Mouse (Mus musculus): ENCODE measurements around the gene Gmip.

Gene Gmip

DNA sequence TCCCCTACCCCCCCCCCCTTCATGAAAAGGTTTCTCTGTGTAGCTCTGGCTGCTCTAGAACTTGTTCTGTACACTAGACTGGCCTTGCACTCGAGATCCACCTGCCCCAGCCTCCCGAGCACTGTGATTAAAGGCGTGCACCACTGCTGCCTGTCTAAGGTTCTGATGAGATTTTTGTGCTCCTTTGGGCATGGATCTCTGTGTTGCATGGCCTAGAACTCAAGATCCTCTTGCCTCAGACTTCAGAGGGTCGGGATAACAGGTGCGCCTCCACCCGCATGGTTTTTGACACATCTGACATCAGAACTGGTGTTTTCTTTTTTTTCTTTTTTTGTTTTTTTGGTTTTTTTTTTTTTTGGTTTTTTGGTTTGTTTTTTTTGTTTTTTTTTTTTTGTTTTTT is 3.9 kb upstream of the Gmip start:
- DNase-seq (ENCODE audit: low spot score): no peak

DNA sequence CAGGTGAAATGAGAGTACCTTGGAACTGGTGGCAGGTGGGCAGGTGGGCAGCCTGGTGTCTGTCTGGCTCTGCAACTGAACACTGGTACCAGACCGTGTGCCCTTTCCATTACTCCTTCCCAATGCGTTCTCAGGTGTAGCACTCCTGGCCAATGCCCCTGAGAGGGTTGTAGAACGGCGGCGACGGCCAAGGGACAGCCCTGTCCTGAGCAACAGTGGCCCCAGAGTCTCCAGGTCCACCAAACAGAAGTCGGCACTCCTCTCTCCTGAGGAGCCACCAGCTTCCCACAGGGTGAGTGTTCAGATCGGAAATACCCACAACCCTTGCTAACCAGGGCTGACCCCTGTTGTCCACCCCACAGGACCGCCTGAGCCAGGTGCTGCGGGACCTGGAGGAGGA is 3.4 kb upstream of the Gmip start:
- no peak for DNase-seq (ENCODE audit: low spot score)

DNA sequence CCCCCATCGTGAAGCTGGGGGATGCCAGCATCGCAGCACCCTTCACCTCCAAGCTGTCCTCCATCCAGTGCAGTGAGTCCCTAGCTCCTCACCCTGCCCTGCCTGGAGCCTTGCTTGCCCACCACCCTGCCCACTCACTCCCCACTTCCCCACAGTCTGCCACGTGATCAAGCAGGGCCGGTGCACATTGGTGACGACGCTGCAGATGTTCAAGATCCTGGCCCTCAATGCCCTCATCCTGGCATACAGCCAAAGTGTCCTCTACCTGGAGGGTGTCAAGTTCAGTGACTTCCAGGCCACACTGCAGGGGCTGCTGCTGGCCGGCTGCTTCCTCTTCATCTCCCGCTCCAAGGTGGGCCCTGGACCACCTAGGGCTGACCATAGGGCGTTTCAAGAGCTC is 3.0 kb upstream of the Gmip start:
- no peak for DNase-seq (ENCODE audit: low spot score)

DNA sequence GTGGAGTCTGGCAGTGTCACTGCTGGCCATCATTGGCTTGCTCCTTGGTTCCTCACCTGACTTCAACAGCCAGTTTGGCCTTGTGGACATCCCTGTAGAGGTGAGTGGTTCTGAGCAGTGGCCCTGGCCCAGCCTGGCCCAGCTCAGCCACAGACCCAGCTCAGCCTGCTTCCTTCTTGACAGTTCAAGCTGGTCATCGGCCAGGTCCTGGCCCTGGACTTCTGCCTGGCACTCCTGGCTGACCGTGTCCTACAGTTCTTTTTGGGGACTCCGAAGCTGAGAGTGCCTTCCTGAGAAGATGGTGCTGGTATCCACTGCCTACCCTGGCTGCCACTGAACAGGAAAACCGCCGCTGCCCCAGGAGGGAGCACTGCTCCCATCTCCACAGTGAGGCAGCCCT is 1.2 kb upstream of the Gmip start:
- DNase-seq (ENCODE audit: low spot score): no peak

DNA sequence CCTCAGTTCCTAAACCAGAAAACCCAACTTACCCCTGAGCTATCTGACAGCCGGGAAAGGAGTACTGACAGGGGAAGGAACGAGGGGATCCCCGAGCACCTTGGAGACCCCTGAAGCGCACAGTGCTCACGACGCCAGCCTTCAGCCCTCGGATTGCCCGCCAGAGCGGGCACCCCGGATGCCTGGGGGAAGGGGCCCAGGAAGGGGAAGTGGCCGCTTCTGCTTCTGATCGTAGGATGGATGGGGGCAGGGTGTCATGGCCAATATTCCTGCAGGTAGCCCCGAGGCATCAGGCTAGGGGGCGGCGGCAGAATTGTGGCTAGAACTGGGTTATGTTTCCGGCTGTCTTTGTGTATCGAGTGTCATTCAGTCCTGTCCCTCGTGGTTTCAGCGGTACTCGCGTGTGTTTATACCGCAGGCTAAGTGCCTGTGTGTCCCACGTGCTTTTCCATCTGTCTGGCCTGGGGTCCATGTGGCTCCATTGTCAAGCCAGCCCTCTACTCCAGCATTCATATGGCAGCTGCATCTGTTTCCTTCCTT is 455 bp downstream of the Gmip start:
- DNase-seq (ENCODE audit: low spot score): peak; percentile 38

DNA sequence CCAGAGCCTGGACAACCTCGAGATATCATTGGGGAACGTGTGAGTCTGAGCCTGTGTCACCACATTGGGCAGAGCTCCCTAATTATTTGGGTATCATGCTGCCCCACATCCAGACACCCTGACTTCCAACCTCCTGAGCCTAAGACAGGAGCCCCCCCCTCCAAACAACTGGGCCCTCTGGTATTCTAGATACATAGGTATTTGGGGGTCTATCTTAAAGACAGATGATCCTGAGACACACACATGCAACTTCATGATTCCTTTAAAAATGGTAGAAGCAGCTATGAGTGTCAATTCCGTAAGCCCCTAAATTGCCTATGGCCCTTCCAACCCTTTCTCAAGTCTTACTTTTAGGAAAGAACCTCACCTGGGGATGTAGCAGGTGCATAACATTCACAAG is 1.3 kb downstream of the Gmip start:
- no peak for DNase-seq (ENCODE audit: low spot score)

DNA sequence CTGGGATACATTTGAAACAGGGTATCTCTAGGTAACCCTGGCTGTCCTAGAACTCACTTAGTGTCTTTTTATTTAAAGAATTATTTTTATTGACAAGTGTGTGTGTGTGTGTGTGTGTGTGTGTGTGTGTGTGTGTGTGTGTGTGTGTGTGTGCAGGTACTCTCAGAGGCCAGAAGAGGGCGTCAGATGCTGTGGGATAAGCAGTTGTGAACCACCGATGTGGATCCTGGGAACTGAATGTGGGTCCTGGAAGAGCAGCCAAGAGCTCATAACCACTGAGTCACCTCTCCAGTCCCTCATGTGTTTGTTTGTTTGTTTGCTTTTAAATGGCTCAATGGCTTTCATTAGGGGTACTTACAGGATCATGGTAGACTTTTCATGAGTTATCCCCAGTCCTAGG is 6.4 kb downstream of the Gmip start:
- DNase-seq (ENCODE audit: low spot score): no peak

DNA sequence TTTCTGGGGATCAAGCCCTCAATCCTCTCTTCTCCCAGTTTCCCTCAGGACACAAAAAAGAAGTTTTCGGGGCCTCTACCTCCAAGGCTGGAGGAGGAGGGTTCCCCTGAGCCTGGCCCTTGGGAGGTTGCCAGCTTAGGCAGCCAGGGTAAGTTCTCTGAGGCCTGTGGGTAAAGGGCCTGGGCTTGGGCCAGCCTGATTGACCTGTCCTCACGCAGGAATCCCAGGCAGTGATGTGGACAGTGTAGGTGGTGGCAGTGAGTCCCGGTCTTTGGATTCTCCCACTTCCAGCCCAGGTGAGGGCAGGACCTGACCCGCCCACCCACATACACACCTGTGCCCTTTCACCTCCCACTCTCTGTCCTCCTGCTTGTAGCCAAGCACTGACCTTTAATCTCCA is 6.9 kb downstream of the Gmip start:
- DNase-seq (ENCODE audit: low spot score): no peak

DNA sequence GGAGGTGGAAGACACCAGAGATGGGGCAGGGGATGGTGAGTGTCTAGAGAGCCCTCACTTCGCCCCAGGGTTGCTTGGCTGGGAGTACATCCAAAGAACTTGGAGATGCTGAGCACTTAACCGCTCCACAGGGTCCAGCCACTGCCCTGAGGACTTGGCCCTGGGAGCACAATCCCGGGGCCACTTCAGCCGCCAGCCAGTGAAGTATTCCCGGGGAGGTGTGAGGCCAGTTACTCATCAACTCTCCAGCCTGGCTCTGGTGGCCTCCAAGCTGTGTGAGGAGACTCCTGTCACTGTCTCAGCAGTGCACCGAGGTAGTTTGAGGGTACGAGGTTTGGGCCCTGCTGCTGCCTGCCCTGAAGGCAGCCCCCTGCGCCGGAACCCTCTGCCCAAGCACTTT is 12.0 kb downstream of the Gmip start:
- no peak for DNase-seq (ENCODE audit: low spot score)

DNA sequence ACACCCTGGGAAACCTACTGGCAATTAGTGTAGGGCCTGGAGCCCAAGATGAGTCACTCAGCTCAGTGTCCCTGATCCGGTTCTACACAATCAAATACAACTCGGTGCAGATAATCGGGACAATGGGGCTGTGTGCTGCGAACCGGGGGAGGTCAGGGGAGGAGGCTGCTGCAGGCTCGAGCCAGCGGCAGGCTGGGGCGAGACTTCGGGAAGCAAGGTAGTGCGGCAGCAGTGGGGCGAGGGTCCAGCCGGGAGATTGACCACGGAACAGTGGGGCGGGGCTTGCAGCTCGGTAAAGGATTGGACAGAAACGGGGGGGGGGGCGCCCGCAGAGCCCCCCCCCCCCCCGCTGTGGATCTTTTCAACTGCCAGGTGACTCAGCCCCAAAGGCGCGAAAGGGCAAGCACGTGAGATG is 13.5 kb downstream of the Gmip start:
- DNase-seq (ENCODE audit: low spot score): peak; percentile 71

DNA sequence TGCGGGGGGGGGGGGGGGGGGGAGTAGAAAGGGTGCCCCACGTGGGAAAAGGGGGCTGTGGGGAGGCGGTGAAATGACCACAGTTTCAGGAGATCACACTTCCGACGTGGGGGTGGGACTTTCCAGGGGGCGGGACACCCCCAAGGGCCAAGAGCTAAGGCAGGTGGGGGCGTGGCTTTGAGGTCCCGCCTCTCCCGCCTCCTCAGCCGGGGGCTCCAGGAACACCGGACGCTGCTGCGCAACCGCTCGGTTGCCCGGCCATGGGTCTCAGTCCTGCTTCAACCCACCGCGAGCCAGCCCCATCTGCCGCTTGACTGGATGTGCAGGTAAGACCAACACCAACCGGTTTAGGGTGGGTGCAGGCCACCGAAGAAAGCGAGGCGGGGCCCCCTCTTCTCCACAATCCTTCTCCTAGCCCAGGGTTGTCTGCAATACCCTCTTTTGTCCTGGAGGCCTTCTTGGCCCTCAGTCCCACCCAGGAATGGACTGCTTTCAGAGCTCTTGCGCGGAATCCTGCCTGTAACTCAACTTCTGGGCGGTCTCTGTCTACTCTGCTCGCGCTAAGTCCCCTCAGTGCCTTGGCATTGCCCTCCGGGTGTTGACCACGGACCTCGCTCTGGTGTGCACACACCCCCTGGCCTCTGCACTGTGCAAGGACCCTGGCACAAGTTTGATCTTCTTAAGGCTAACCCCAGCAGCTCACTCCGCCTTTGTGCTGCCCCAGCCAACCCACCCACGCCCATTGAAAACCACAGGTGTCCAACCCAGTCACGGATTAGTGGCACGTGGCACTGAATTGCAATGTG is 14.1 kb downstream of the Gmip start, which contains the start of gene Lpar2:
Gene Lpar2, plus strand, starts transcription at position 44 of the 806 bp plus-strand sequence.
- DNase-seq (ENCODE audit: low spot score): peak; percentile 64

DNA sequence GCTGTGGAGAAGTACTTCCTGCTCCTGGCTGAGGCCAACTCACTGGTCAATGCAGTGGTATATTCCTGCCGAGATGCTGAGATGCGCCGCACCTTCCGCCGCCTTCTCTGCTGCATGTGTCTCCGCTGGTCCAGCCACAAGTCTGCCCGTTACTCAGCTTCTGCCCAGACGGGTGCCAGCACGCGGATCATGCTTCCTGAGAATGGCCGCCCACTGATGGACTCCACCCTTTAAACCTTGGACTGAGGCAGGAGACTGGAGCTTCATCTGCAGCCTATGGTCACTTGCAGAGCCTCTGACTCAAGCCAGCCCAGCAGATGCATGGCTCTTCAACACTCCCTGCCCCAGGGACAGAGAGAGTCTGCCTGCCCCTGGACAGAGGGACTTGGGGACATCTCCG is 17.9 kb downstream of the Gmip start:
- no peak for DNase-seq (ENCODE audit: low spot score)

DNA sequence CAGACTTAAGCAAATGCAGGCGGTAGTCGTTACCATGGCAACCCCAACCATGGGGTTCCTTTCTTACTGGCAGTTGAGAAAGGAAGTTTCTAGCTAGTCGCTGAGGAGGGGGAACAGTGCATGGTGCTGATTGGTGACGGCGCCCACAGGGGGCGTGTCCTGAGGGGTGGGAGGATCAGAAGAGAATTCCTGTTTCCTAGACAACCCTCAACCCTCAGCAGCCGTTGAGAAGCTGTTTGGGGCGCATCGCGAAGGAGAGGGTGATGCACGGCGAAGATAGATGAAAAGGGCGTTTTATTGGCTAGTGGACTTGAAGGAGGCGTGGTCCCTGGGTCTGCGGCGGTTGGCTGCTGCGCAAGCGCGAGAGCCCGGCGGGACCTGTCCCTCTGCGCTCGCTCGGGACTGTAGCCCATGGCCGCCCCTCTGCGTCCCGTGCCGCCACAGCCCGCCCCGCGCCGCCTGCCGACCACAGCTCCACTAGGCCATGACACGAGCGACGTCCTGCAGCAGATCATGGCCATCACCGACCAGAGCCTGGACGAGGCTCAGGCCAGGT is 23.9 kb downstream of the Gmip start, which contains the start of gene Pbx4:
Gene Pbx4, plus strand, starts transcription at position 194 of the 556 bp plus-strand sequence.
- DNase-seq (ENCODE audit: low spot score): peak; percentile 96

DNA sequence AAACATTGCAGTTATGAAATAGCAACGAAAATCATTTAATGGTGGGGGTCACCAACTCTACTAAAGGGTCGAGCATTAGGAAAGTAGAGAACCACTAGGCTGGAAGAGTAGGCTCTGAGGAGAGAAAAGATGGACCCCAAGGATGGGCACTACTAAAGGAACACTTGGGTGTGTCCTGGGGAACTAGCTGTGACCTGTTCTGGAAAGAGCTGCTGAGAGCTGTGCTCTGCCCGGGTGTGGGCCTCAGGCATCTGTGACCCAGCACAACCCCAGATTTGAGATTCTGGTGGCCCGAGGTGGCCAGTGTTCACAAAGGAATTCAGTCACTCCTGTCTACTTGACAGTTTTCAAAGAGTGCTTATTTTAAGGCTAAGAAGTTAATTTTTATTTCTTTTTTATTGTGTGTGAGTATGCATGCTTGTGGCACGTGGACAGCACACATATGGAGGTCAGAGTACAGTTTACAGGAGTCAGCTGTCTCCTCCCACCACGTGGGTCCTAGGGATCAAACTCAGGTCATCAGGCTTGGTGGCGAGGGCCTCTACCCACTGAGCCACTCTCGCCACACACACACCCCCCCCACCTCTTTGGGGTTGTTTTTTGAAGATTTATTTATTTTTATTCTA is 28.7 kb downstream of the Gmip start:
- DNase-seq (ENCODE audit: low spot score): no peak

DNA sequence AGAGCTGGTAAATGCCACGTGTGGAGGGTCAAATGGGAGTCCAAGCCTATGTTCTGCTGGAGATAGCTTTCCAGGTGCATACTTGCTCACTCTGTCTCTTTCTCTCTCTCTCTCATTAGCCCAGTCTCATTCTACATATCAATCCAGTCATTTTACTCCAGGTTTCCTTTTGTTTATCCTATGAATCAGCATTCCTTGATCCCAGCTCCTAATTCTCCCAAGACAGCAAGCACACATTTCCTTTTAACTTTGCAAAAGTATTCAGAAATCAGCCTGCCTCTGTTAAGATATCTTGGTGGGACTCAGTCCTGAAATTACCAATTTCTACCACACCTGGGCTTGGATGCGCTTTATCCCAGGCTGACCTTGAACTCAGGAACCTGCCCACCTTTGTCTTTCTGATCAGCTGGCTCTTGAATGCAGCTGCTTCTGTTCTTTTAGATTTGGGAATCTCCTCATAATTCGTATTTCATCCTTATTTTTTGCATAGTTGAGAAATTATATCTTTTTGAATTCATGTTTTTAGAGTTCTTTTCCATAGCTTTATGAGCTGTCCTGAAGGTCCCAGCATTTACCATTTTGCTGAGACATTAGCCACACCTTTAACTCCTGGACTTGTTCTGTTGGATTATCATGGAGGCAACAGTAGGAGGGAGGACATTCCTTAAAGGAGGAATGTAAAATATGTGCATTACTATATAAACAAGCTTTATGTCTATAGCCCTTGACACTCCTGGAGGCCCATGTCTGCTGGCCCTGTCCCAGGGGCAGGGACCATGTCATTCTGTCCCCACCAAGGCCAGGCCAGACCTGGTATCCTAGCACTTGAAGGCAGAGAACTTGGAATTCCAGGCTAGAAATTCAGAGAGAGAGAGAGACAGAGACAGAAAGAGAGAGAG is 38.9 kb downstream of the Gmip start:
- DNase-seq (ENCODE audit: low spot score): no peak

DNA sequence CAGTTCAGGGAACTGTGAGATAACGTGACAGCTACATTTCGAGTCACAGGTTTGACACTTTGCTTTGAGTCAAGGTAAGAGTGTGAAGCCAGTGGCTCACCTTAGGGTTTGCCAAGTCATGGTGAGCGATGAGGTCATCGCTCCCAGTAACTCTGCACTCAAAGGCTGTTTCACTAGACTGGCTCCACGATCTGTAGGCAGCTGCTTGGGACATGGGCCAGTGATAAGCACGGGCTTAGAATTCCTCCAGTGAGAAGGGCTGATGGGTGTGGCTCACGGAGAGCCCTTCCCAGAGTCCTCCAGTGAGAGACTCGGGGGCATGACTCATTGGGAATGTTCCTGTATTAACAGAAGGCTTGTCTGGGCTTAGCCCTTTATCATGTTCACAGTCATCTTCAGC is 40.5 kb downstream of the Gmip start:
- no peak for DNase-seq (ENCODE audit: low spot score)

DNA sequence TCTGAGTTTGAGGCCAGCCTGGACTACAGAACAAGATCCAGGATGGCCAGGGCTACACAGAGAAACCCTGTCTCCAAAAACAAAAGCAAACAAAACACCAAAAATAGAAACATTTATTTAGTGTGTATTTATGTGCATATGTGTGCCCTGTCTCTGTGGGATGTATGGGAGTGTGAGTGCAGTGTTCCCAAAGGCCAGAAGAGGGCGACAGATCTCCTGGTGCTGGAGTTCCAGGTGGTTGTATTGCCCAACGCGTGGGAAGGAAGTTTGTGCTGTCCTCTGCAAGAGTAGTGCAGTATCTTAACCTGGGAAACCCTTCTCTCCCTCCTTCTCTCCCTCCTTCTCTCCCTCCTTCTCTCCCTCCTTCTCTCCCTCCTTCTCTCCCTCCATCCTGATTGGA is 41.4 kb downstream of the Gmip start:
- DNase-seq (ENCODE audit: low spot score): no peak

DNA sequence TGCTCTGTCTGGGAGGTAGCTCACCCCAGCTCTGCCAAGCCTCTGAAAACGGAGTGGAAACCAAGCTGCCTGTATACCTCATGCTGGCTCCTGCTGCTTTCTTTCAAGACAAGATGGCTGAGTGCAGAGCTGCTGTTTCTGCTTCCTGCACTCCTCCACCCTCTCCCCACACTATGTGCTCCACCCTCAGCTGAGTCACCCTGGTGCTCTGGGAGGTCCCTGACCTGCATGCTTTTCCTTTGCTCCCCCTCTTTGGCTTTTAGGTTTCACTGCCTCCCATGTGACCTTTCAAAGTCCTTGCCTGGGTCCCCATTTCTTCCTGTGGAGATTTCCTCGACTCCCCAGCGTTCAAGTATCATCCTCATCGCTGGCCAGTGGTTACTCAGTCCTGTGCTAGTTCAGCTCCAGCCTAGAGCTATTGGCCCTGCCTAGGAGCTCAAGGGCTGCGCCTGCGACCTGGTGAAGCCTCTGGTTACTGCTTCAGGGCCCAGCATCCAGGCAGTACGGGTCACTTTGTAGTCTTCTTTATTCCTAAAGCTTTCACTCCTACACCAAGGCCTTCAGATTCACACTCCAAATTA is 42.5 kb downstream of the Gmip start:
- no peak for DNase-seq (ENCODE audit: low spot score)

DNA sequence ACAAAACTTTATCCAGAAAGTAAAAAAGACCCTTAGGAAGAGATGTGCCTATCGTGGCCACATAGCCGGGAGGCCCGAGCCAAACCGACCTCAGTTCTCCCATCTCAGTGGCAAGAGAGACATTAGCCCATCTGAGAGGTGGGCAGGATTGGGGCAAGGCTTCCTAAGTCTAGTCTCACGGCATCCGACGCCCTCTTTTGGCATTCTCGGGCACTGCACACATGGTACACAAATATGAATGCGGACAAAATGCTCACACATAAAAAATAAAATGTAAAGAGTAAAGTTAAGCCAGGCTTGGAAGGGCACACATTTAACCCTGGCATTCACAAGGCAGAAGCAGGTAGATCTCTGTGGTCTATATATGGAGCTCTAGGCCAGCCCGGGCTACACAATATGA is 45.4 kb downstream of the Gmip start:
- no peak for DNase-seq (ENCODE audit: low spot score)

DNA sequence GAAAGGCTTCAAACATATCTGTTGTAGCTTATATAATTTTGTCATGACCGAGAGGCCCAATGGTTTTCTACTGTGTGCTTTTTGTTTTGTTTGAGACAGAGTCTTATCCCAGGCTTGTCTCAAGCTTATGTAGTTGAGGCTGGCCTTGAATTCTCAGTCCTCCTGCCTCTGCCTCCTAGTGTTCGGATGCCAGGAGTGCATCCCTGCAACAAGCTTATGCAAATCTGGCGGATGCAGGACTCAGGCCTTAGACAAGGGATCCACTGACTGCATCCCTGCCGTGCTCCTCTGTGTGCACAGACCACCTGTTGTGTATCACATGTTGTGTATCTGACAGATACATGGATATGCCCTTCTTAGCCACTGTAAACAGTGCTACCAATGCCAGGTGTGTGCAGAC is 52.3 kb downstream of the Gmip start:
- DNase-seq (ENCODE audit: low spot score): no peak

DNA sequence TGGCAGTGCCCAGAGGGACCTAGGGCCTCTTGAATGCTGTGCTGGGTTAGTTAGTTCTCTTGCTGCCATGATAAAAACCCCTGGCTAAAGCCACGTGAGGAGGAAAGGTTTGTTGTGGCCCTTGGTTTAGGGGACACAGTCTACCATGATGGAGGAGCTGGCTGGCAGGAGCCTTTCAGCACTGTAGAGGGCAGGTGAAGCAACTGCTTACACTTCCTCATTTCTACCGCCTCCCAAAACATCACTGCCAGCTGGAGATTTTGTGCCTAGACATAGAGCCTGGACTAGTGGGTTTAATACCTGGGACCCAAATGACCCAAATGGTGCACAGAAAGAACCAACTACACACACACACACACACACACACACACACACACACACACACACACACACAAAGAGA is 52.8 kb downstream of the Gmip start:
- no peak for DNase-seq (ENCODE audit: low spot score)

Measured in retina, embryonic 14.5 days (tissue).